Mouse (Mus musculus): ENCODE data around the gene Rassf5.

The Rassf5 gene

DNA sequence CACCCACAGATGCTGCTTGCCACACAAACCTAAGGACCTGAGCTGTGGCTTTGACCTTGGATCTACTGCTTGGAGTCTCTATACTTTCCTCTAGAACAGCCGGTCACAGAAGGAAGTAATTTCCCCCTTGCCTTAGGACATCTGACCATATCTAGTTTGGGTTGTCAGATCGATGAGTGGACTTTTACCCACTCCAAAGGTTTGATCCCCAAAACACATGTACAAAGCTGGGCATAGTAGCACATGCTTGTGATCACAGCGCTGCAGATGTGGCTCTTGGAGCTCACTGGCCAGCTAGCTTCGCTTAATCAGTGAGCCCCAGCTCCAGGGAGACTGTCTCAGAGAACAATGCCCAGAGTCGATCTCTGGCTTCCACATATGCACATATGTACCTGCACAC lies 37.0 kb downstream of the Rassf5 start:
- DNase-seq (ENCODE audit: low read depth), result no peak

DNA sequence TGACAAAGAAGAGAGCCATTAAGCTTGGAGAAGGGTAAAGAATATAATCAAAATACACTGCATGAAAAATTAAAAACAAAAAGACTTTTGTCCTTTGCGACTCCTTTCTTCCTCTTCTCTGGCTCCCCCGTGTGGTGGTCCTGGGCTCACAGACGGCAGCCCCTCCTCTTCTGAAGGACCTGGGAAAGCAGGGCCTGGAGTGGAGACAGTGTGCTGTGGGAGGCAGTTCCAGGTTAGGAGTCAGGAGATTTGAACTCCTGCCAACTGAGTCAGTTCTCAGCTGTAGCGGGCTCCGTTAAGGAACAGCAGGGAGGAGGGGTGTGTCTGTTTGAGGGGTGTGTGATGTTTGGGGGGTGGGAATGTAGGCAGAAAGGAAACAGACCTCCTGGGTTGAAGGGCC lies 37.5 kb downstream of the Rassf5 start:
- peak; percentile 70 for DNase-seq (ENCODE audit: low read depth)

DNA sequence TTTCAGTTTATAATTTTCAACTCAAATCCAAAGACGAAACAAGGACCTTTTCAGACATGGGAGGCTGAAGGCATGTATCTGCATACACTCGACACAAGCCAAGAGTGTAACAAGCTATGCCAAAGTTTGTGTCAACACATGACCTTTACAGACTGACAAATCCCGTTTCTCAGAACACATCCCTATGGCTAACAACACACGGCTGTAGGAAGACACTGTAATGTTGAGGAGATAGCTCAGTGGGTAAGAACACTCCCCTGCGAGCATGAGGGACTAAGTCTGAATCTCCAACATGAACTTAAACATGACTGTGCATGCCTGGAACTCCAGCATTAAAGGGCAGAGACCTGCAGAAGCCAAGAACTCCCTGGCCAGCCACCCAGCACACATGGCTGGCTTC lies 38.7 kb downstream of the Rassf5 start:
- DNase-seq (ENCODE audit: low read depth), result no peak

DNA sequence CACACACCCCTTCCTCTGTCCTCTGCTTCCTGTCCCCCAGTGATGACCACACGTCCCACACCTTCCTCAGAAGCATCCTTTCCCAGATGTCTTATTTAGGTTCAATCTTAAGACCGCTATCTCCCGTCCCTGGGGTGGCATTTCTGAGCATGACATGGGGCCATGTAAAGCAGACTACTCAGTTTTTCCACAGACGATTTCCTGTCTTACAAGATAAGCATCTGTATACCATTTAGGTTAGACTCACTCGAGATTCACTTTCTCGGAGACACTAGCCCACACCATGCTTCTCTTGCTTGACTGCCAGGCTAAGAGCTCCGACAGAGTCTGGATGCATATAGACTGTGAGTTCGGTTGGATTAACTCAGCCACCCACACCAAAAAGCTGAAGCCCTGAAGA lies 40.6 kb downstream of the Rassf5 start:
- DNase-seq (ENCODE audit: low read depth), result peak; percentile 64

DNA sequence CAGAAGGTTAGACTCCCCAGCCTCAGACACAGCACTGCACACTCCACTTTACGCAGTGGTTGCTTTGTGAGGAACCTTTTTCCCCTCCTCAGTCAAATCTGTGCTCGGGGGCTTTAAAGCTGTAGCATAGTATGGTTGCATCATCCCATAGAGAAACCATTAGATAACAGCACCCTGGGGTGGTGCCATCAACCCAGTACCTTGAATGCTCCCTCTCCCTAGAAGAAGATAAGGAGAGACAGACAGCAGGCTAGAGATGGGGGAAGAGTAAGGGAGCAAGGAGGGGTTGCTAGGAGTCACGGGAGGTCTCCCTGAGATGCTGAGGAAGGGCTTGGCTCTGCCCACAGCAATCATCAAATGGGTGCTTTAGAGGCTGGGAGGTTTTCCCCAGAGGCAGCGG lies 43.7 kb downstream of the Rassf5 start:
- no peak for DNase-seq (ENCODE audit: low read depth)

DNA sequence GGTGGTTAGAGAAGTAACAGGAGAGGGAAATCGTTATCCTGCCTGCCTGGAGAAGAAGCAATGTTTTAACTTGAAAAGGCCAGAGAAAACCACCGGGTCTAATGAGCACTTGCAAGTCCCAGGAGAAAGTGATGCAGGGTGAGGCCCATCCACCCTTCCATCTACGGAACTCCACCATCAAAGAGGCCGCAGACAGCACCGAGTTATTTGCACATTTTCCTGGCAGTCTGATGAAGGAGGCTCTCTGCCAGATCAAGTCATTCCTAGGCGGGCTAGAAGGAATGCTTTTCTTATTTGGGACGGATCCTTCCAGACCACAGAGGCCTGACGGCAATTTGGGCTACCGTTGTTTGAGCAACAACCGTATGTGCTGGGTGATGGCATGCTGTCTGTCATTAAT lies 44.5 kb downstream of the Rassf5 start:
- DNase-seq (ENCODE audit: low read depth), result no peak

DNA sequence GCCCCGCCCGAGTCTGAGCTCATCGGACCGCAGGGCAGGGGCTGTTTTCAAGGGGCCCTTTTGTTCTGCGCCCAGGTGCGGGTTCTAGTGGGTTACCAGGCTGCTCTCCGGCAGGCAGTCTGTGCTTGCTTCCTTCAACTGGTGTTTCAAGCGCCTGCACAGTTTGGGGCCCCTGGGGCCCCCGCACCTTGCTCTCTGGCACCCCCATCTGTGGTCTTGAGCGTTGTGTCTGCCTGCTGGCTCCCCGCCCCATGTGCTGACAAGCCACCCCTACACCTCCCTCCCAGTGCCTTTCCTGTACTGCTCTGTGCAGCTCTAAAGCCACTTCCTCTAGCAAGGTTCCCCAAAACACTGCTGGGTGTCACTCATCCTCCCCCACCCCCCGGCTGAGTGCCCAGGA lies 45.1 kb downstream of the Rassf5 start:
- peak; percentile 95 for DNase-seq (ENCODE audit: low read depth)

DNA sequence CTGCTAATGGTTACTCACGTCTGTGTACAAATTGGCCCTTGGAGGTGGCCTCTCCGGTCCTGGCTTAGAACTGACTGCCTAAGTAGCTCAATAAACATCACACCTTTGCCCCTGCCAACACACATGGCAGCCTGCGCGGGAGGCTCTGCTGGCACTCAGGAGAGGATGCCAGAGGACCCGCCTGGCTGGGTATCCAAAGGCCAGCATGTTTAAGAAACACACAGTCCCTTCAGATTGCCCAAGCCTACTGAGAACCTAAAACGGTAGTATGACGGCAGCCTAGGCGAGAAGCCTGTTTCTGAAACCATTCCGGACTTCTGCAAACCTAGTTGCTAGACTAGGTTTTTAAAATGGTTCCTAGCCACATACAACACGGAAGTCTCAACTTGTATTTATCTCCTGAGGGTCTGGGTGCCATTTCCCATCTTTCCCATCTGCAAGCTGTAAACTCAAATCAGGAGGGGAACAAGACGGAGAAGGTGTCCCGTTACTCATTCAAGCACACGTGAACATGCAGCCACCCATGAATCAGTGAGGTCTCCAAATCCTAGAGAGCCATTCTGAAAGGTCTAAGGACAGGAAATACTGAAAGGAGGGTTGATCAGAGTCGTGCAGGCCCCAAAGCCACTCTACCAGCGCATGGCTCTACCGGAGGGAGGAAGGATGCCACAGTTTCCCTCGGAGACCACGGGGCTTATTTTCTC lies 45.8 kb downstream of the Rassf5 start:
- peak; percentile 73 for DNase-seq (ENCODE audit: low read depth)

DNA sequence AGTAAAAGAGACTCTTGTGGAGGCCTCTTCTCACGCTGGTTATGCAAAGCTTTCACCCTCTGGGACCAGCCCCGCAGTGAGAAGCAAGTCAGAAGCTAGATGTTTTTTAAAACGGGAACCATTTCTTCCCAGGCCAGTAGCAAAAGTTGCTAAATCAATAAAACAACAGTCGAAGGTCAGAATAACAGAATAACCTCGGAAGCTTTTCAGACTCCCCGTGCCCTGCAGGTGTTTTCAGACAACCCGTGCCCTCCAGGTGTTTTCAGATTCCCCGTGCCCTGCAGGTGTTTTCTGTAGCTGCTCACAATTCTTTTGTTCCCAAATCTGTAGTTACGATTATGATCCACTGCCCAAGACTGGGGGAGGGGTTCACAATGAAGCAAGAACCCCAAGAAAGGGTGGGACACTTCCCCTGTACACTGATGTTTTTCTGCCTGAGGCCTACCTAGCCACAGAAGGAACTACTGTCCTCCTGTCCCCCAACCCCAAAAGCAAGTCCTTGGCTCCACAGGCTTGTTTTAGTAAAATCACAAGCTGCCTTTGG lies 46.6 kb downstream of the Rassf5 start:
- no peak for DNase-seq (ENCODE audit: low read depth)

DNA sequence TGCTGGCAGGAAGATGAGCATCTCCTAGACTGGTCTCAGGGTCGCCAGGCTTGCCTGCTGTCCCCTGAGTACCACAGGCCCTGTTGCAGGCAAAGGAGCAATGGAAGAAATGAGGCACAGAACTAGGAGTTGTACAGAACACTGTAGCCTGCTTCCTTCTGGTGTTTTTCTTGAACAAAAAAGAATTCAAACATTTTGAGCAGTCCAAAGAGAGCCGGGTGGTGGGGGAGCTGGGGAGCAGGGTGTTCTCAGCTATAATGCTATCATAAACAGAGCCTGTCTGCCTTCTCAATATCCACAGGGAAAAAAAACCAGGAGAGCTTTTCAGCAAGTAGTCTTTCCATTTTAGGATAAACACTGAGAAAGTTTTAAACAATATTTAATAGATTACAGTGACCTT lies 49.0 kb downstream of the Rassf5 start:
- DNase-seq (ENCODE audit: low read depth), result no peak

DNA sequence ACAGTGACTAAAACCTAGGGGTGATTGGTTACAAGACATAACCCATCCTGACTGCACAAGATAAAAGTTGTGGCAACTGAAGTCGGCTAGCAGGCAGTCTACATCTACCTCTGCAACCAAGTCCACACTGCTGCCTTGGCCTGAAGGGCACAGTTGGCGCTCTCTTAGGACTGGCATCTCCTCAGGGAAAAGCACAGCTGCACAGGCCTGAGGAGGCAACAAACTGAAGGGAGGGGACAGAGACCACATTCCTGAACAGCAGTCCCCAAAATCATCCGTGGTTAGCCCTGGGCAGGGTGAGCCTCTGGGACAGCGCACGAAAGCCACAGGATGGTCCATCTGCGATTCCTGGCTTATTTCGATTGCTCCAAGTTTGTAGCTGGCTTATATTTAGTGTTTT lies 49.4 kb downstream of the Rassf5 start:
- no peak for DNase-seq (ENCODE audit: low read depth)

DNA sequence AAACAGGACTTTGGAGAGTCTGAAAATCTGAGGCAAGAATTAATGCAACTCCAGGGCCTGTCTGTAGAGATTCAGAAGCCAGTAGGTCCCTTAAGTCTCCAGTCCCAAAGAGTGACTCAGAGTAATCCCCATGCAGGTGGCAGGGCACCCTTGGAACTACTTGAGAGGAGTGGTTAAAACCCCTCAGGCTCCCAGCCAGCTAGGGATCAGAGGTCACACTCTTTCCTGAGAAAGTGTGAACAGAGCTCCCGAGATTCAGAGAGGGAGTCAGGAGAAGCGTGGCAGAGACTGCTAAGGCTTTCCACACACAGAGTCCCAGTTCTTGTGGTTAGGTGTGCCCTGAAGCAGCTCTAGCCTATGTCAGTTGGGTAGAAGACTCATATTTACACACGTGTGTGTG lies 51.3 kb downstream of the Rassf5 start:
- DNase-seq (ENCODE audit: low read depth), result no peak

DNA sequence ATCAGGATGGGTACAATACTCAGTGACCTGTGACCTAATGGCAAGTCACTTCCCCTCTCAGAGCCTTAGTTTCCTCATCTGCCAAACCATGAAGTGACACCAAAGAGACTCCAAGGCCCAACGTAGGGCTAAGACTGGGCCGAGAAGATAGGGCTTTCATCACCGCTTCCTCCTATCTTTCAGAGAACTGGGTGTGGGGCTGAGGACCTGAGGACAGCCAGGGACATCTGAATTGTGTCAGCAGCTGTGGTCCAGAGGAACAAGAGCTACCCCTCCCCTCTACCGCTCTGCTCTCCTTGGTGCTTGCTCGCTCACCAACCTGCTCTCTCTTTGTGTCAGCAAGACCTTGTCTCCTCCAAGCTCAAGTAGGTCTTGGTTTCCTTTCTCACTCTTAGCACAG lies 56.4 kb downstream of the Rassf5 start:
- peak; percentile 78 for DNase-seq (ENCODE audit: low read depth)

DNA sequence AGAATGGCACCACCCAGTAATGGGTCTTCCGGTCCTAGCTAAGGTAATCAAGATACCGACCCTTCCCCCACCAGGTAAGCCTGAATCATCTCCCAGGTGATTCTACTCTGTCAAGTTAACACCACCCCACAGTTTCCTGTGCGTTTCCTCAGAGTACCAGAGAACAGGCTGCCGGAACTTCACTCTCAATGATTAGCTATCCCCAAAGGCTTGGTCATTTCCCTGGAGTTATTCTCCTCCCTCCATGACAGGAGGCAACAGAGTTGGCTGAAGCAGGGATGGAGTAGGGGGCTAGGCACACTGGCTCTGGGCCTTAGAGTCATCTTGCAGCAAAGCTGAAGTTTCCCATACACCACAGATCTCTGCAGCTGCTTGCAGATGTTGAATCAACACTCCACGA lies 57.2 kb downstream of the Rassf5 start:
- no peak for DNase-seq (ENCODE audit: low read depth)

DNA sequence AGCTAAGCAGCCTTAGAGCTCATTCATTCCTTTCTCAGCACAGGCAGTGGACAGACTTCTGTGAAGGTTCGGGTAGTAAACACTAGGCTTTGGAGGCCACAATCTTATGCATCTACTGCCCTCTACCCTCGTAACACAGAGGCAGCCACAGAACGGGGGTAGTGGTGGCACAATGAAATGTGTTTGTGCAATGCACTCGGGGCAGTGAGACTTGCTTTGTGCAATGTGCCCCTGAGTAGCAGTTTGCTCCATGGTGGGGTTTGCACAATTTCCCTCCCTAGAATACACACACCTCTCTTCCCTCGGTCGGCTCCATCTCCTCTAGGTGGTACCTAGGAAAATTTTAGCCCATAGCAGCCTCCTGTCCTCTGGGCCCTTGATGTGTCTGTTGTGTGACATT lies 58.1 kb downstream of the Rassf5 start:
- DNase-seq (ENCODE audit: low read depth), result peak; percentile 60

DNA sequence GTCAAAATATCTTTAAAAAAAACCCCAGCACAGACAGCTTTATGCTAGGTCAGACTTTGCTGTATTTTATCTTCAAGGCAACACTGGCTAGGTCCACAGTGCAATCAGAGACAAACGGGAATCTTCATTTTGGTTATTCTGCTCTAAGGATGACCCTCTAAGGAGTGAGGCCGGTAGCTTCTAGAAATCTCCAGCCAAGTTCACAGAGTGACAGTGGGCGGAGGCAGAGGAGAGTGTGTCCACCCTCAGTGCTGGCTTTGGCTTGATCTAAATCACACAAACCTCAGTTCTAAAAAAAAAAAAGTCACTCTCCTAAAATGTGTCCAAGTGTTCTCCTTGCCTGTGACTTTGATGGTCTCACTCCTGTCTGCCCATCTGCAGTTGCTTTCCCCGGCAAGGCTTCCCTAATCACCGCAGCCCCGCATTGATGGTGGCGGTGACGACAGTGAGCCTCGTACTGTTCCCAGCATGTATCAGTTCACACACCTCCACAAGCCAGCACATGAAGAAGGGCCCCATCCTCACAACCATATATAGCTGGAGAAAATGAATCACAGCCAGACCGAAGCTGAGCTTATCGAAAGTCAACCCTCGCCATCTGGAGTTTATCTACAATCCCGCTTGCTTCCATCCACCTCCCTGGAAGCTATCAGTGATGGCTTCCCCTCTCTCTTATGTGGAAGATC lies 59.1 kb downstream of the Rassf5 start:
- DNase-seq (ENCODE audit: low read depth), result no peak

DNA sequence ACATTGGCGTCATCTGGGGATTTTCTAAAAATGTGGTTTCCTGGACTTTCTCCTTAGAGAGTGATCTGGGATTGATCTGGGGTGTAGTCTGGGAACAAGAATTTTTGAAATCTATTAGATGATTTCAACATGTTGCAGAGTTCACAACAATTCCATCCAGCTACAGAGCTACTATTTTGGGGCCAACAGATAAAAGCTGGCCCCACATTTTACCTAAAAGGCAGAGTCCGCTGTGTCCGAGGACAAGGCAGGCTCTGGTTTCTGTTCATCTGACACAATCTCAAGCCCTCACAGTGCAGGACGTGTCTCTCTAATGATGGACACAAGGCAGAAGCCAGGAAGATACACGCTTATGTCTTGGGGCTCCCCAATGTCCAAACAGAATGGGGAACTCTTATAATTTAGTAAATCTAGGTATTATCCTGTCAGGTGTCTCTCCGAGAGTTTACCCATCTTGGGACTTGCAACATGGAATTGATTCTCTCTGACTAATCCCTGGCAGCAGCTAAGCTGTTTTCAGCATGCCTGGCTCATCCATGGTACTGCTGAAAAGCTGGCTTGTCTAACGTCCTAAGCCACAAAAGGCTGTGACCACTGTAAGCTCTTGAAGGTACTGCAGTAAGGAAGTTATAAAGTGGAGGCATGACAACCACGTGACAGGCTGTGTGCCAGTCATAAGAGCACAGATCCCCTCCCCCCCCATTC lies 60.0 kb downstream of the Rassf5 start:
- DNase-seq (ENCODE audit: low read depth), result peak; percentile 57

DNA sequence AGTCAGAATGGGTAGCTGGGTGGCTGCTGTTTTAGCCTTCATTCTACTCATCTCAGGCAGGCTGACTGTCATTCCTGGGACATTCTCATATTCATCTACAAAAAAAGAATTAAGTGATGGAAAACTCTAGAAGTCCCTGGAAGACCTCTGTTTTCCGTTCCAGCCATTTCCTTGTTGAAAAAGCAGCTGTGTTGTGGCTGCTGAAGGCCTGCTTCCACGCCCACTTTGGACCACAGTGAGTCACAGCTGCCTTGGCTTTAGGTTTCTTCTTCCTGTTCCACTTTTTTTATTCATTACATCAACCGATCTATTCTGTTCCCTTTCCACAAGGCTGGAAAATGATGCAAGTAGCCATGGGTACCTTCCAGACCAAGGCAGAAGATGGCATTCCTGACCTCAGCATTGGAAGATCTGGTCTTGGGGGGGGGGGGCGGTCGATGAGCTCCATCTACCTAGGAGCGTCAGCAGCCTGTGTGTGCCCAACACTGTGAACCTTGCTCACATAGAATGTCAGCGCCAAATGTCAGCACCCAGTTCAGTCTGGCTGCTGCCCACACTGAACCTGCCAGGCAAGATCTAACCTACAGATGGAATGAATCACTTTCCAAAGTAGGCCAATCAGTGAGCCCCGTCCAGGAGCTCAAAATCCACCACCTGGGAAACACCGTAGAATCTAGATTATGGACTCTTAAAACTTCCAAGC lies 60.7 kb downstream of the Rassf5 start:
- peak; percentile 92 for DNase-seq (ENCODE audit: low read depth)

DNA sequence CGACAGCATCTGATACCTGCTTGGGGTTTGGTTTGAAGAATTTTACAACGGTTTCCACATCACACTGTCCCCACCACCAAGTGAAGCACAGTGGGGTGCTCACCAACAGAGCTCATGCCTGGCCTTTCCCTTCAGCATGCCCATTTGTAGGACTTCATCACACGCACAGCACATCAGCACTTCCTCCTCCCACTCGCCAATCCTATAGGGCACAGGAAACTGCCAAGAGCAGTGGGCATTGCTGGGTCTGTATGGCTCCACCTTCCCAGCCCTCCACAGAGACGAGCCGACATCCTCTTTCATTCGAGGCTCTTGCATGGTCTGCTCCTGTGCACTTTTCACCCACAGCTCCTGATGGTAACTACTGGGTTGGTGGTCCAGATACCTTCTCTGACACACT lies 61.9 kb downstream of the Rassf5 start:
- no peak for DNase-seq (ENCODE audit: low read depth)

DNA sequence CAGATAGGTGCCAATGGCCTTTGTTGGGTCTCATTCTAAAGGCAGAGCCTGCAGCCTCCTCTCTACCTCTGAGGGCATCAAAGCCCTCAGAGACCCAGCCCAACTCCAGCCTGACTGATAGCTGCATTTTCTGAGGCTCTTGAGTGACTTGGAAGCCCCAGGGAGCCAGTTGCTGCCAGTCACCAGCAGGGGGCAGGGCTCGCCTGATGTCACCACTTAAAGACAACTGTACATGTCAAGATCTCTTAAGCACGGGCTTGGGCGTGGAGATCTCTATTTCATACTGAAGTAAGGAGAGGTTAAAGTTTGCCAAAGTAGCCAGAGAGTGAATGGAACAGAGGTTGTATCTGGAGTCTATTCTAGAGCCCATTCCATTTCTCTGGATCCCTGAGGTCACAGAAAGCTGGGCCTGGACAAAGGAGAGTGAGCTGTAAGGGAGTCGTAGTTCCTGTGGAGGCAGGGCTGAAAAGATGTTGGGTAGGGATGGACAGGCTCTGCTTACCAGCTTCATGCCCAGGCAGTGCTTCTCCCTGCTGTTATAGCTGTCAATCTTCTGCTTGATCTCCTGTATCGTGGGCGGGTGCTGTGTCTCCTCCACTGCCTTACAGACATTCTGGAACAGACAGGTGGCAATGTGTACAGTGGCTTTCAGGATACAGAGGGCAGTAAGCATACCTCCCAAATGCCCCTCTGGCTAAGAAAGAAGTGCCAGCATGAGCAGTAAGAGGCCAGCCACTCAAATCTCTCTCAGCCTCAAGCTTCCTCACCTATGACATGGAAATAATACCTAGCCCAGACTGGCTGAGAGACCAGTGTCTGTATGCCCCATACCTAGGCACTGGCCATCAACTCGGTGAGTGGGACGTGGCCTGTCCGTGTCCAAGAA lies 63.2 kb downstream of the Rassf5 start:
- peak; percentile 88 for DNase-seq (ENCODE audit: low read depth)

DNA sequence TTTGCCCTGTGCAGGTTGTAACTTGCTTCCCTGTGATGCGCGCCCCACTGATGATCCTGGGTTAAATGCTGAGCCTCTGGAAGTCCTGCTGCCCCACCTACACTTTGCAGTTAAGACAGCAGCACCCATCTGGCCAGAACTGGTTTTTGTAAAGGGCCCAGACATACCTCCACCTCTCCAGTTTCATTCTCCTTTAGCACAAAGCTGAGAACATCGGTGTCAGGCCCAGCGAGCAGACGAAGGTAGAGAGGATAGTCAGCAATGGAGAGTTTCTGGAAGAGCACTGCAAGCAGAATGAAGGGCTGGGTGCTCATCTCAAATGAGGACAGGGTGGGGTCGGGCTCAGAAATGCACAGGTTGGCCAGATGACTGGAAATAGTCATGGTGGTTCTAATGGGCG lies 64.7 kb downstream of the Rassf5 start:
- no peak for DNase-seq (ENCODE audit: low read depth)

Data from 416B (cell line).